7 mouse cellular contexts compared by ENCODE assay signal in genomic region chr11:5421506-5422251, GRCm38 (mm10). TPM values are rescaled to one million over a fixed set of nuclear protein-coding genes. Genes with fewer than 3 reads are reported as not detected.
DNase-seq lines count a peak whose midpoint lies in the region; ATAC-seq and TF ChIP-seq lines count a peak whose summit lies in the region.

No protein-coding gene starts in this region.

- H3K27me3 ChIP-seq in limb, embryonic 12.5 days: no peaks in the 10 kb centered on the region
- no peaks in the 10 kb centered on the region for H3K27me3 ChIP-seq in limb, embryonic 10.5 days (ENCODE audit: low read depth, poor library complexity, severe bottlenecking)
- no peaks in the 10 kb centered on the region for H3K27me3 ChIP-seq in heart, postnatal 0 days (ENCODE audit: control insufficient read depth, insufficient read depth, low read length)
- no peaks in the 10 kb centered on the region for H3K27me3 ChIP-seq in limb, embryonic 13.5 days

- no peak overlapping the region for H3K9ac ChIP-seq in limb, embryonic 12.5 days (replicated peaks)
- H3K9ac ChIP-seq in heart, postnatal 0 days (replicated peaks; ENCODE audit: low read depth, low read length): no peak overlapping the region
- H3K9ac ChIP-seq in limb, embryonic 13.5 days: no peak overlapping the region

- H3K27ac ChIP-seq in limb, embryonic 12.5 days: 0 out of 2 replicates have a peak overlapping the region, but pooled peaks have one; percentile 9
- no peak overlapping the region for H3K27ac ChIP-seq in limb, embryonic 10.5 days
- peak overlapping the region; percentile 81 for H3K27ac ChIP-seq in heart, postnatal 0 days (ENCODE audit: low read depth)
- H3K27ac ChIP-seq in limb, embryonic 13.5 days: 0 out of 2 replicates have a peak overlapping the region, but pooled peaks have one; percentile 6

- no peak for DNase-seq in limb, embryonic 10.5 days (ENCODE audit: low spot score)
- peak; percentile 88 for DNase-seq in cerebellum, adult 9-10 months
- DNase-seq in heart, postnatal 0 days (ENCODE audit: low spot score): peak; percentile 68
- DNase-seq in thymus, adult 18-20 months: no peak
- no peak for DNase-seq in thymus, postnatal 14 days

- no peak for TF ChIP-seq CTCF in heart, postnatal 0 days (IDR thresholded peaks at IDR 0.05; ENCODE audit: low read depth)

- peaks cover 44% of the 10 kb centered on the region for H3K4me1 ChIP-seq in limb, embryonic 12.5 days (replicated peaks)
- H3K4me1 ChIP-seq in limb, embryonic 10.5 days: peaks cover 34% of the 10 kb centered on the region
- peaks cover 32% of the 10 kb centered on the region for H3K4me1 ChIP-seq in heart, postnatal 0 days (ENCODE audit: control insufficient read depth, insufficient read depth)
- peaks cover 51% of the 10 kb centered on the region for H3K4me1 ChIP-seq in limb, embryonic 13.5 days

- ATAC-seq in limb, embryonic 12.5 days (ENCODE audit: insufficient number of reproducible peaks, insufficient read depth, low FRiP score, low TSS enrichment, low read depth): no peak
- no peak; the same call in 1 of the 2 replicates for ATAC-seq in heart, postnatal 0 days (ENCODE audit: insufficient read depth, low read depth)
- ATAC-seq in limb, embryonic 13.5 days (ENCODE audit: low FRiP score, low read depth): peak; percentile 81; the same call in 1 of the 2 replicates

- H3K9me3 ChIP-seq in limb, embryonic 12.5 days: no peaks in the 10 kb centered on the region
- H3K9me3 ChIP-seq in limb, embryonic 10.5 days (replicated peaks): no peaks in the 10 kb centered on the region
- no peaks in the 10 kb centered on the region for H3K9me3 ChIP-seq in heart, postnatal 0 days (replicated peaks; ENCODE audit: control insufficient read depth, low read length)
- H3K9me3 ChIP-seq in limb, embryonic 13.5 days: no peaks in the 10 kb centered on the region

- H3K36me3 ChIP-seq in limb, embryonic 12.5 days: no peaks in the 10 kb centered on the region
- H3K36me3 ChIP-seq in limb, embryonic 10.5 days: no peaks in the 10 kb centered on the region
- H3K36me3 ChIP-seq in heart, postnatal 0 days (replicated peaks; ENCODE audit: control insufficient read depth, insufficient read depth, low read length): no peaks in the 10 kb centered on the region
- no peaks in the 10 kb centered on the region for H3K36me3 ChIP-seq in limb, embryonic 13.5 days

- H3K4me2 ChIP-seq in limb, embryonic 12.5 days: no peak overlapping the region
- H3K4me2 ChIP-seq in heart, postnatal 0 days (ENCODE audit: low read depth, low read length): no peak overlapping the region
- no peak overlapping the region for H3K4me2 ChIP-seq in limb, embryonic 13.5 days (replicated peaks)

- peak; percentile 27; the same call in 1 of the 2 replicates for TF ChIP-seq EP300 in heart, postnatal 0 days (IDR thresholded peaks at IDR 0.05; ENCODE audit: low read depth)

- 8% methylated on average over 4 of the region's 4 CpGs for WGBS in limb, embryonic 12.5 days
- WGBS in limb, embryonic 10.5 days: 22% methylated on average over 4 of the region's 4 CpGs
- WGBS in heart, postnatal 0 days: 24% methylated on average over 4 of the region's 4 CpGs
- 9% methylated on average over 4 of the region's 4 CpGs for WGBS in limb, embryonic 13.5 days

- no peak overlapping the region for H3K4me3 ChIP-seq in limb, embryonic 12.5 days (replicated peaks)
- no peak overlapping the region for H3K4me3 ChIP-seq in limb, embryonic 10.5 days
- H3K4me3 ChIP-seq in heart, postnatal 0 days (ENCODE audit: low read depth, low read length): no peak overlapping the region
- H3K4me3 ChIP-seq in limb, embryonic 13.5 days: no peak overlapping the region

RNA-seq across cellular contexts. Expression of gene Znrf3, which starts 23.0 kb away (rescaled TPM):
- 13.6 and 13.7 TPM in 2 replicates for polyA plus RNA-seq in limb, embryonic 12.5 days (2016; fragmentation: Nextera tagmentation; extraction: Ambion mirVana)
- 12.8 and 12.9 TPM in 2 replicates for polyA plus RNA-seq in limb, embryonic 10.5 days (2016; fragmentation: Nextera tagmentation; extraction: Ambion mirVana)
- 7.0 and 14.4 TPM in 2 replicates for total RNA-seq in heart, postnatal 0 days (2014; rRNA removed; ENCODE audit: low replicate concordance)
- polyA plus RNA-seq in heart, postnatal 0 days (2015; fragmentation: Nextera tagmentation; extraction: Ambion mirVana): 5.7 and 6.4 TPM in 2 replicates
- polyA plus RNA-seq in limb, embryonic 13.5 days (2015; fragmentation: Nextera tagmentation; extraction: Ambion mirVana): 14.8 and 16.0 TPM in 2 replicates

Comparison
In these comparisons a context has a peak if more than half of its experiments do, and no peak if none do; other contexts are left out.
1. DNase-seq: peak in cerebellum, adult 9-10 months (single experiment) and heart, postnatal 0 days (single experiment); none in limb, embryonic 10.5 days (single experiment), thymus, adult 18-20 months (0 of 2) and thymus, postnatal 14 days (single experiment).